Mouse (Mus musculus): Measurements from ENCODE around the gene Rab44. TPM values are rescaled to one million over a fixed set of nuclear protein-coding genes. Genes with fewer than 3 reads are reported as not detected.
"Not testable (repeated sequence)": the region's sequence is repeated elsewhere in the genome, so short reads cannot be mapped to it uniquely, and the experiment has no call there.

Rab44 gene
- total RNA-seq (2022), result under 1 TPM in 3 of 4 experiments, not detected in 1; 0.24 to 0.61 (median 0.56) TPM

GRCm38 (mm10) chr17:29113591-29114352 lies at the start of gene Rab44:
Gene Rab44 (plus strand): TSS chr17:29114145.
- DNase-seq (ENCODE audit: low spot score in 2 of 2), result no peak

DNA sequence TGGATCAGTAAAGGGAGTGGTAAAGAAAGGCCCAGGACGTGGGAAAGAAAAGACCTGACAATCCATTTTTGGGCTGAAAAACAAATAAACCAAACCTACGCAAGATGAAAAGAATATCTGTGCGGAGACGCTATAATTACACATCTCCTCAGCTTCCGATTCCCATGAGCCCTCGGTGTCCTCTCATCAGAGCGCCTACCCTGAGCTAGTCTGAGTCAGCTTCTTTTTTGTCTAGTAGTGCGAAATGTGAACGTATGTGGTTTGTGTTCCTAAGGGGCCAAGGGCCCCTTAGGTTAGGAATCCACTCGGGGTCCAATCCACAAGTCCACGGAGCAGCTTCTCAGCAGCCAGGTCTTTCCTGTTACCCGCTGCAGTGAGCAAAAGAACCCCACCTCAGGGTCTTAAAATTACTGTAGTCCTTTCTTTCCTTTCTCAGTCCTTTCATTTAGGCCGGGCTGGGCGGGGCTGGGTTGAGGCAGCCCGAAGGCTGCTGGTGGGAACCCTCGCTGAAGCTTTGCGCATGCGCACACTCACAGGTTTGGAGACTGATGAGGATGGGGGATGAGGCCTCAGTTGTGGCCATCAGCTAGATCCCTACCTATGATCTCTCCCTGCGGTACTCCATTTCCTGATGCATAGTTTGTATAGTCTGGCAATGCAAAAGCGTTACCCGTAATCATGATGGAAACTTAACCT lies 48.6 kb upstream of the Rab44 start:
- DNase-seq (ENCODE audit: low spot score in 2 of 2), result no peak

DNA sequence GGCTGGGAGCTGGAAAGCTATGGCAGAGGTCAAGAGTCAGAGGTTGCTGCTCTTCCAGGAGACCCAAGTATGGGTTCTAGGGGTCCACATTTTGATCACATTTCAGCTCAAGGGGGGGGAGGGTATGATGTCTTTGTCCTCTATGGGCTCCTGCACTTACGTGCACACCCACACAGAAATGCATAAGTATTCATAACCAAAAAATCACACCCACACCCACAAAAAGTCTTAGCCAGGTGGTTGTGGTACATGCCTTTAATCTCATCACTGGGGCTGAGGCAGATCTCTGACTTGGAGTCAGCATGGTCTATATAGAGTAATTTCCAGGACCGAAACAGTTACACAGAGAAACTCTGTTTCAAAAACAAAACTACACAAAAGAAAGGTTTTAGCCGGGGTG lies 48.0 kb upstream of the Rab44 start:
- no peak for DNase-seq (ENCODE audit: low spot score in 2 of 2)

- DNase-seq (ENCODE audit: low spot score in 2 of 2), result not testable (repeated sequence)
Observed at GRCm38 (mm10) chr17:29067416-29067815, 46.5 kb upstream of the Rab44 start.

GRCm38 (mm10) chr17:29067847-29068246 lies 46.1 kb upstream of the Rab44 start:
- DNase-seq (ENCODE audit: low spot score in 2 of 2), result no peak

GRCm38 (mm10) chr17:29069063-29069462 lies 44.9 kb upstream of the Rab44 start:
- DNase-seq (ENCODE audit: low spot score in 2 of 2), result no peak

- DNase-seq (ENCODE audit: low spot score in 2 of 2), result no peak
Observed at GRCm38 (mm10) chr17:29071820-29072219, 42.1 kb upstream of the Rab44 start.

- no peak for DNase-seq (ENCODE audit: low spot score in 2 of 2)
Observed at GRCm38 (mm10) chr17:29072701-29073307, 41.1 kb upstream of the Rab44 start.

DNA sequence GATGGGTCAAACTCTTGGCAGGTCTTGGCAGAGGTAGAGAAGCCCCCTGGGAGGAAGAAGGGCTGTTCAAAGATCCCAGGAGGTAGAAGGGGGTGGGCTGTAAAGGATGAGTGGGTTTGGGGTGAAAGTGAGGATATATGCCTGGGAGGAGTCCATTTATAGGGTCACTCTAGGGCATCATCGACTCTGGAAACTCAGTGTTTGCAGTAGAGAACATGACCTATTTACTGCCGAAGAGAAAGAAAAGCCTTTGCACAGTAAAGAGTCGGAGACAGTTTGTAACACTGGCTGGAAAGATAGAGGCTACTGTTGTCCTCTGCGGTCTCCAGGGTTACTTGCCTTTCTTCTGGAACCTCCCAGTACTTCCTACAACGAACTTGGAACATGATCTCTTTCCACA lies 40.6 kb upstream of the Rab44 start:
- no peak for DNase-seq (ENCODE audit: low spot score in 2 of 2)

DNA sequence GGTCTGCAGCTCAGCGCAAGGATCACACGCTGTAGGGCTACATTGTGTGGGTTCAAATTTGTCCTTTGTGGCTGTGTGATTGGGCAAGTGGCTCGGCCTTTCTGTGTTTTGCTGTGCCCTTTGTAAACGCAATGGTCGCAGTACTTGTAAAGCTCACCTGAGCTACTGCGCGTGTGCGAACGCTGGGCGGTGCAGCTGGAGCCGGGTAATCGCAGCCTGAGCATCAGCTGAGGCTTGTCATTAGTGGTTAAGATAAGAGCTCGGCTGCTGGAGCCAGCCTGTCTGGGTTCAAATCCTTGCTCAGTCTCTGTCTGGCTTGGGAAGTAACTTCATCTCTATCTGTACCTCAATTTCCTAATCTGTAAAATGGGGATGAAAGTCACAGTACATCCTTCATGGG lies 39.9 kb upstream of the Rab44 start:
- DNase-seq (ENCODE audit: low spot score in 2 of 2), result no peak

GRCm38 (mm10) chr17:29076235-29076634 lies 37.7 kb upstream of the Rab44 start:
- DNase-seq (ENCODE audit: low spot score in 2 of 2), result no peak

DNA sequence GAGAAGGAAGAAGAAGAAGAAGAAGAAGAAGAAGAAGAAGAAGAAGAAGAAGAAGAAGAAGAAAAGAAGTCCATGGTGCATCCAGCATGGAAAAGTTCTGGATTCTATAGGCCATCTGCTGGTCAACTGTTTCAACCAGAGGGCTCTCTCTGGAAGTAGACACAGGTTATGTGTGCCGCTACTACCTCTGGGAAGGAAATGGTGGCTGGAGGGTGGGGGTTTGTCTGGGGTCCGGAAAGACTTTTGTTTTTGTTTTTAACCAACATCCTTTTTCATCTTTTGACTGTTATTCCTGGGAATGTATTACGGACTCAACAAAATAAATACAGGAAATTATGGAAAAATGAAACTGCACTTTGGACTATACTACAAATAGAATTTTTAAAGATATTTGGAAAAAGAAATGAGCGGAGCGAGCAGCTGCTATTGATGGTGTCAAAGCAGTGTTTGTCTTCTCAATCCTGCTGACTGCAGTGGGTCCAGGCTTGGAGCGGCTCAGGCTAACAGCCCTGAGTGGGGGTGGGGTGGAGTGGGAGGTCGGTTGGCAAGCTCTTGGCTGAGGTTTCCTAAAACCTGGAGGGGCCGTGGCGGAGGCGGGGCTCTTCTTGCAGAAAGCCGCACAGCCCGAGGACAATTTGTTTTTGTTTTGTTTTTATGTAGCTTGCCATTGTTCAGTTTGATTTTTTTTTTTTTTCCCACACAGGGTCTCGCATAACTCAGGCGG lies 36.0 kb upstream of the Rab44 start:
- DNase-seq (ENCODE audit: low spot score in 2 of 2), result no peak

DNA sequence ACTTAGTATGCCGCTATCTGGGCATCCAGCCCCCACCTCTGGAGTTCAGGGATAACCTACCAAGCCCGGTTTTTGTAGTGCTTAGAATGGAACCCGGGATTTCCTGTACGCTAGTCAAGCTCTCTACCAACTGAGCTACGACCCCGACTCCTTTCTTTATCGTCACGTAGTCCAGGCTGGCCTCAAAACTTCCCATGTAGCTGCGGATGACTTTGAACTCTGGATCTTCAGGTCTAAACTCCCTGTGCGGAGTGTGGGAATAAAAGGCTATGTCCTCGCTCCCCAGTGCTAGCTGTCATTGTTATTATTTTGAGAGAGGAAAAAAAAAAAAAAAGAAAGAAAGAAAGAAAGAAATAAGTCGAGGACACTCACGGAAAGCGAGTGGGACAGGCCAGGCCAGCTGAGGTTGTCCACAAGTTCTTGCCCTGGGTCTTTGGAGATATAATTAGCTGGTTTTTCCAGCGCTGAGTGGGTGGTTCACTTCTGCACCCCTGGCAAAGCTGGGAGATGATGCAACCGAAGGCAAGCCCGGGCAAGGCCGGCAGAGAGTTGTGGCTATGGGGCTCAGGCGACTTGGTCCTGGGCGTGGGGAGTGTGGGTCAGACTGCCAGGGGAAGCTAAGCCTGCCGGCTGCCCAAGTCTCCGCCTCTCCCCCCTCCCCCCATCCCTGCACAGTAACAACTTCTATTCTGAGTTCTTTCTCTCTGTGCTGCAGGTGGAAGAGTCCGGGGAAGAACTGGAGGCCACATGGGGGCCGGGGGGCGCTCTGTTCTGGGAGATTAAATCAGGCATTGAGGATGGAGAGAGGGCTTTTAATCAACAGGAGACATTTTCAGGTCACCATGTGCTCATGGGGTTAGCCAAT lies 35.2 kb upstream of the Rab44 start:
- DNase-seq (ENCODE audit: low spot score in 2 of 2), result peak; percentile 74 to 82

GRCm38 (mm10) chr17:29080758-29081617 lies 33.0 kb upstream of the Rab44 start:
- no peak for DNase-seq (ENCODE audit: low spot score in 2 of 2)

GRCm38 (mm10) chr17:29081618-29082381 lies 32.1 kb upstream of the Rab44 start:
- no peak for DNase-seq (ENCODE audit: low spot score in 2 of 2)

- DNase-seq (ENCODE audit: low spot score in 2 of 2), result peak in 1 of 2 experiments; percentile 2
Observed at GRCm38 (mm10) chr17:29083586-29083985, 30.4 kb upstream of the Rab44 start.

- peak in 1 of 2 experiments; percentile 5 for DNase-seq (ENCODE audit: low spot score in 2 of 2)
Observed at GRCm38 (mm10) chr17:29084656-29085055, 29.3 kb upstream of the Rab44 start.

DNA sequence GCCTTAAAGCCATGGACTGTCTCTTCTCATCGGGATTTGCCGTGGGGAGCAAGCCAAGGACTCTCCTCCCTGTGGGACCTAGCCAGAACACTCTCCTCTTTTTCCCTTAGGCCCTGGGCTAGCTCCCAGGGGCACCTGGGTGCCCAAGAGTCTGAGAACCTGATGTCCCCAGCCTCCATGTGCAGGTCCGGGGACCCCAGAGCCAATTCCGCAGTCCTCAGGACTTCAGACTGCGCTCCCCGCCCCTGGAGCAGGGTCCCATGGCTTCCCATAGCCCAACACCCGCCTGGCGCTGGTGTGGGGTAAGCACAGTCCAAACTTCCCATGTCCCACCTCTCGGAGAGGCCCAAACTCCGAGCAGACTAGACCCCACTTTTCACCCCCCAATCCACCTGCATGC lies 28.7 kb upstream of the Rab44 start:
- DNase-seq (ENCODE audit: low spot score in 2 of 2), result peak in 1 of 2 experiments; percentile 1

DNA sequence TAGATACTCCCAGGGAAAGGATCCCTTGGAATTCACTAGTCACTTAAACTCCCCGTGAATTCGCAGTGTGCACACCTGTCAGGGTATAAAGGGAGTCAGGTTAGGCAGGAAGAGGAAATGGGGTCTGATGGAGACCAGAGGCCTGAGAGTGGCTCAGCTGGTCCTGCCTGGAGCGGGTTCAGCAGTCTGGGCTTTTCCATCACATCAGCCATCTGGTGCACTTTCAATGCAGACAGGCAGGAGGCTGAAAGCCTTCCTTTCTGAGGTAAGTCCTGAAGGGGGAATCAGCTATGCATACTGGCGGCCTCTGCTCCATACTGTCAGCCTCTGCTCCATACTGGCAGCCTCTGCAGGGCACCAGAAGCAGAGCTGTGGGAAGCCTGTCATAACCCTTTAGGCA lies 27.0 kb upstream of the Rab44 start:
- DNase-seq (ENCODE audit: low spot score in 2 of 2), result peak in 1 of 2 experiments; percentile 1
